Mouse (Mus musculus) neural tube, embryonic 15.5 days (tissue): Measurements from ENCODE around the gene Foxj3. TPM values are rescaled to one million over a fixed set of nuclear protein-coding genes. Genes with fewer than 3 reads are reported as not detected.

Source experiments
- ATAC-seq: fragments of 200-750 bp; cut with Nextera tagmentation; 2 replicates; pipeline ENCODE4 v1.8.0; 2017; ENCODE audit warnings: mild to moderate bottlenecking, moderate TSS enrichment, moderate library complexity; ENCODE audit not compliant: low FRiP score
- H3K27ac ChIP-seq: fragments of 300-500 bp; sonication (generic); replicated peaks from 2 replicates; pipeline ENCODE4 v1.5.1; 2015; ENCODE audit warnings: mild to moderate bottlenecking, inconsistent platforms
- H3K27me3 ChIP-seq: fragments of 300-500 bp; sonication (generic); replicated peaks from 2 replicates; pipeline ENCODE4 v1.6.1; 2015; ENCODE audit warnings: inconsistent platforms
- H3K36me3 ChIP-seq: fragments of 300-500 bp; sonication (generic); 2 replicates; pipeline ENCODE4 v1.6.1; 2015; ENCODE audit warnings: inconsistent platforms
- H3K4me1 ChIP-seq: fragments of 300-500 bp; sonication (generic); 2 replicates; pipeline ENCODE4 v1.6.1; 2015; ENCODE audit warnings: inconsistent platforms
- H3K4me2 ChIP-seq: fragments of 300-500 bp; sonication (generic); 2 replicates; pipeline ENCODE4 v1.6.1; 2015; ENCODE audit warnings: inconsistent platforms, mild to moderate bottlenecking, moderate library complexity
- H3K4me3 ChIP-seq: fragments of 300-500 bp; sonication (generic); replicated peaks from 2 replicates; pipeline ENCODE4 v1.5.1; 2015; ENCODE audit warnings: mild to moderate bottlenecking, inconsistent platforms
- H3K9ac ChIP-seq: fragments of 300-500 bp; sonication (generic); replicated peaks from 2 replicates; pipeline ENCODE4 v1.6.1; 2015; ENCODE audit warnings: mild to moderate bottlenecking, inconsistent platforms
- H3K9me3 ChIP-seq: fragments of 300-500 bp; sonication (generic); replicated peaks from 2 replicates; pipeline ENCODE4 v1.6.1; 2016; ENCODE audit warnings: inconsistent platforms
- WGBS: fragments of 180-500 bp; shearing (Covaris S2); methylation state at CpG from one replicate; pipeline ENCODE4 v1.1.7; 2015; ENCODE audit warnings: mixed read lengths; 5-methylcytosine and 5-hydroxymethylcytosine counted together
- polyA plus RNA-seq: library from polyadenylated mRNA; unstranded; fragments of >200 nt; fragmentation: Nextera tagmentation; extraction: Ambion mirVana; gene quantifications from 2 replicates; pipeline ENCODE4 v1.2.1, GENCODE M21; 2015

Foxj3 gene
- polyA plus RNA-seq, 1 experiment from 2014 or later = 27.4 TPM

GRCm38 (mm10) chr4:119575459-119575858 lies 38.7 kb downstream of the Foxj3 start:
- H3K9ac ChIP-seq = no peak overlapping the region
- H3K27me3 ChIP-seq = no peaks in the 10 kb centered on the region
- H3K36me3 ChIP-seq = peaks cover 3% of the 10 kb centered on the region; the same call in 1 of the 2 replicates
- H3K4me2 ChIP-seq = no peak overlapping the region
- 94% methylated on average over 3 of the region's 3 CpGs for WGBS
- H3K27ac ChIP-seq = no peak overlapping the region
- H3K9me3 ChIP-seq = no peaks in the 10 kb centered on the region
- no peaks in the 10 kb centered on the region for H3K4me1 ChIP-seq
- no peak for ATAC-seq
- no peak overlapping the region for H3K4me3 ChIP-seq

GRCm38 (mm10) chr4:119588037-119588436 lies 51.2 kb downstream of the Foxj3 start:
- Histone ChIP-seq H3K9ac (no peak overlapping the region), H3K4me3 (no peak overlapping the region), H3K36me3 (peaks cover 8% of the 10 kb centered on the region), H3K4me1 (no peaks in the 10 kb centered on the region), H3K4me2 (no peak overlapping the region), H3K9me3 (no peaks in the 10 kb centered on the region), H3K27me3 (no peaks in the 10 kb centered on the region), H3K27ac (no peak overlapping the region)
- 95% methylated on average over 2 of the region's 2 CpGs for WGBS
- no peak for ATAC-seq

DNA sequence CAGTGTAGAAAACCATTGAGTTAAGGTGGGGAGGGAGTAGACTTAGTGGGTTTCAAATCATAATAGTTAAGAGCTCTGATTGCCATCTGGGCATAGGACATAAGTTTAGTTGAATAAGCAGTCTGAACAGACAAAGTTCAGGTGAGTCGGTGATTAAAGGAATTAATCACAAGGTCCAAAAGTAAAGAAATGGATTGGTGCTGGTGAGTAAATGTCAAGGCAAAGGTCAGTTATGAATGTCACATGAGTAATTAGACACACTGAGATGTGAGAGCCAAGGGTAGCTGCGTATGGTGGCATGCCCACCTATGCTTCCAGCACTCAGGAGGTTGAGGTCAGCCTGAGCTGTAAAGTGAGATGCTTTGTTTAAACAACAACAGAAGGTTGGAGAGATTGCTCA lies 52.6 kb downstream of the Foxj3 start:
- Histone ChIP-seq H3K36me3 (peaks cover 8% of the 10 kb centered on the region), H3K9ac (no peak overlapping the region), H3K27ac (no peak overlapping the region), H3K4me2 (no peak overlapping the region), H3K4me3 (no peak overlapping the region), H3K9me3 (no peaks in the 10 kb centered on the region), H3K27me3 (no peaks in the 10 kb centered on the region), H3K4me1 (no peaks in the 10 kb centered on the region)
- ATAC-seq = no peak
- WGBS = 93% methylated on average over 2 of the region's 2 CpGs

DNA sequence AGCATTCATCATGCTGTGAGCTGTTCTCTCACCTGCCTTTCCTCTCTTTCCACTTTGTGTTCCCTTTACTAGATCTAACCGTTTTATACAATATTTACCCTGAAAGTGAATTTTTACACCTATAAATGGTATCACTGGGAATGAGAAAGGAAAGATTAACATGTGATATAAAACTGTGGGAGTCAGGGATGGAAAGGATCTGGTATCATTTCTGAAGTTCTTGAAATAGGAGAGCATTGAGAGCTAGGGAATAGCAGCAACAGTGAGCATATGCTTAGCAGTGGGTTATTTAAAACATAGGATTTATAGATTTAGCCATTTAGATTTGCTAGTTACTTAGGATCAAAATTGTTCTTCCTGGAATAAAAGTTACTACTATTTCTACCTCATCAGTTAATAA lies 53.2 kb downstream of the Foxj3 start:
- no peak for ATAC-seq
- Histone ChIP-seq H3K4me1 (no peaks in the 10 kb centered on the region), H3K27ac (no peak overlapping the region), H3K9ac (no peak overlapping the region), H3K9me3 (no peaks in the 10 kb centered on the region), H3K36me3 (peaks cover 8% of the 10 kb centered on the region), H3K4me2 (no peak overlapping the region), H3K4me3 (no peak overlapping the region), H3K27me3 (no peaks in the 10 kb centered on the region)
- 69% methylated on average over 1 of the region's 1 CpGs for WGBS

DNA sequence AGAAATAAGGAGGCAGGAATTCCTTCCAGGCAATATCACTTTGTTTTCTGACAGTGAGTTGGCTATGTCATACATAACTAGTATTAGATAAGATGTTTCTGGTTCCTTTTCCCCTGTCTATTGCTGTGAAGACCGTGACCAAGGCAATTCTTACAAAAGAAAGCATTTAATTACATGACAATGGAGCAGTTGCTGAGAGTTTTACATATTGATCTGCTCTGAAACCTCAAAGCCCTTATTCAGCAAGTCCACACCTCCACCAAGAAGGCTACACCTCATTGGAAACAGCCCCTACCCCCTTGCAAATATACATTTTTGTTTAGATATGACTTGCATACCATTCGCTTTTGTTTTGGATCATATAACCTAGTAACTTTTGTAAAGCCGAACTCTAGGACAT lies 55.7 kb downstream of the Foxj3 start:
- Histone ChIP-seq H3K4me2 (no peak overlapping the region), H3K9me3 (no peaks in the 10 kb centered on the region), H3K36me3 (0 out of 2 replicates have a peak, but pooled peaks cover 2% of the 10 kb centered on the region), H3K9ac (no peak overlapping the region), H3K27me3 (no peaks in the 10 kb centered on the region), H3K4me1 (no peaks in the 10 kb centered on the region), H3K4me3 (no peak overlapping the region), H3K27ac (no peak overlapping the region)
- ATAC-seq = no peak
- 71% methylated on average over 3 of the region's 3 CpGs for WGBS

- ATAC-seq = no peak
- H3K27me3 ChIP-seq = no peaks in the 10 kb centered on the region
- no peaks in the 10 kb centered on the region for H3K9me3 ChIP-seq
- no peak overlapping the region for H3K4me3 ChIP-seq
- 90% methylated on average over 14 of the region's 14 CpGs for WGBS
- no peaks in the 10 kb centered on the region for H3K36me3 ChIP-seq
- H3K4me2 ChIP-seq = no peak overlapping the region
- H3K27ac ChIP-seq = no peak overlapping the region
- H3K9ac ChIP-seq = no peak overlapping the region
- H3K4me1 ChIP-seq = no peaks in the 10 kb centered on the region
Measured at GRCm38 (mm10) chr4:119594331-119594730, 57.5 kb downstream of the Foxj3 start.

GRCm38 (mm10) chr4:119599605-119600004 lies 62.8 kb downstream of the Foxj3 start:
- Histone ChIP-seq H3K9ac (no peak overlapping the region), H3K4me1 (no peaks in the 10 kb centered on the region), H3K36me3 (no peaks in the 10 kb centered on the region), H3K27me3 (no peaks in the 10 kb centered on the region), H3K4me3 (no peak overlapping the region), H3K27ac (no peak overlapping the region), H3K9me3 (no peaks in the 10 kb centered on the region), H3K4me2 (no peak overlapping the region)
- WGBS = 87% methylated on average over 1 of the region's 1 CpGs
- ATAC-seq = no peak

- peaks cover 6% of the 10 kb centered on the region; the same call in 1 of the 2 replicates for H3K4me1 ChIP-seq
- H3K36me3 ChIP-seq = peaks cover 9% of the 10 kb centered on the region; the same call in 1 of the 2 replicates
- H3K4me2 ChIP-seq = no peak overlapping the region
- H3K9me3 ChIP-seq = no peaks in the 10 kb centered on the region
- 95% methylated on average over 1 of the region's 1 CpGs for WGBS
- no peak overlapping the region for H3K4me3 ChIP-seq
- no peaks in the 10 kb centered on the region for H3K27me3 ChIP-seq
- H3K27ac ChIP-seq = no peak overlapping the region
- ATAC-seq = no peak
- H3K9ac ChIP-seq = no peak overlapping the region
Measured at GRCm38 (mm10) chr4:119609488-119609887, 72.7 kb downstream of the Foxj3 start.

GRCm38 (mm10) chr4:119614078-119614477 lies 77.3 kb downstream of the Foxj3 start:
- Histone ChIP-seq H3K4me3 (no peak overlapping the region), H3K9me3 (no peaks in the 10 kb centered on the region), H3K4me1 (peaks cover 6% of the 10 kb centered on the region; the same call in 1 of the 2 replicates), H3K27ac (0 out of 2 replicates have a peak overlapping the region, but pooled peaks have one; percentile 18), H3K9ac (no peak overlapping the region), H3K4me2 (no peak overlapping the region), H3K36me3 (0 out of 2 replicates have a peak, but pooled peaks cover 3% of the 10 kb centered on the region), H3K27me3 (no peaks in the 10 kb centered on the region)
- ATAC-seq = no peak
- 12% methylated on average over 1 of the region's 1 CpGs for WGBS

GRCm38 (mm10) chr4:119614724-119615123 lies 77.9 kb downstream of the Foxj3 start:
- Histone ChIP-seq H3K9me3 (no peaks in the 10 kb centered on the region), H3K4me2 (no peak overlapping the region), H3K4me3 (no peak overlapping the region), H3K27ac (no peak overlapping the region), H3K9ac (no peak overlapping the region), H3K4me1 (peaks cover 6% of the 10 kb centered on the region; the same call in 1 of the 2 replicates), H3K36me3 (peaks cover 5% of the 10 kb centered on the region; the same call in 1 of the 2 replicates), H3K27me3 (no peaks in the 10 kb centered on the region)
- WGBS = 83% methylated on average over 4 of the region's 4 CpGs
- ATAC-seq = no peak

DNA sequence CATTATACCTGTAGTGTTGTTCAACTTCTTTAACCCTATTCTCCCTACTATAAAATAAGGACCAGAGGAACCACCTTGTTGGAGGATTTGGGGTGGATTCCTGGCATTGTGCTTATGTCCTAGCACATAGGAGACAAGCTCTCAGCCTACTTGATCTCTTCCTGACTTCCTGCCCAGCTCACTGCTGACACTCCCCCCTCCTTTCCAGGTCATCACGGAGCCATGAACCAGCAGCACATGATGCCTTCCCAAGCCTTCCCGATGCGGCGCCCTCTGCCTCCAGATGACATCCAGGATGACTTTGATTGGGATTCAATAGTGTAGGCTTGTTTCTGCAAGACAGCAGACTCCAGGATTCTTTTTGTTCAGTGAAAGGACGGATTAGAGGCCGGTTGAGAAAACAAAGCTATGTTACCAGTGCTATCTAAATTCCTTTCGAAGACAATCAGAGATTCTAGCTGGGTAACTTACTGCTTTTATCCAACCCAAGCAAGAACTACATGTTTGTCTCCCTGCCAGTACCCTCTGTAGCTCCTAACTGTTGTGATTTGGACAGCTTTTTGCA lies 89.4 kb downstream of the Foxj3 start:
- Histone ChIP-seq H3K4me1 (peaks cover 4% of the 10 kb centered on the region; the same call in 1 of the 2 replicates), H3K4me3 (no peak overlapping the region), H3K27ac (no peak overlapping the region), H3K4me2 (no peak overlapping the region), H3K9ac (no peak overlapping the region), H3K9me3 (no peaks in the 10 kb centered on the region), H3K36me3 (peaks cover 30% of the 10 kb centered on the region), H3K27me3 (no peaks in the 10 kb centered on the region)
- ATAC-seq = no peak
- 76% methylated on average over 7 of the region's 7 CpGs for WGBS

GRCm38 (mm10) chr4:119626876-119627275 lies 90.1 kb downstream of the Foxj3 start:
- Histone ChIP-seq H3K9ac (no peak overlapping the region), H3K27ac (no peak overlapping the region), H3K4me2 (no peak overlapping the region), H3K27me3 (no peaks in the 10 kb centered on the region), H3K4me3 (no peak overlapping the region), H3K36me3 (peaks cover 28% of the 10 kb centered on the region), H3K9me3 (no peaks in the 10 kb centered on the region), H3K4me1 (peaks cover 11% of the 10 kb centered on the region; the same call in 1 of the 2 replicates)
- WGBS = 93% methylated on average over 3 of the region's 3 CpGs
- ATAC-seq = no peak
